Mouse (Mus musculus): ENCODE measurements around the gene Cbfa2t3.

The Cbfa2t3 gene

DNA sequence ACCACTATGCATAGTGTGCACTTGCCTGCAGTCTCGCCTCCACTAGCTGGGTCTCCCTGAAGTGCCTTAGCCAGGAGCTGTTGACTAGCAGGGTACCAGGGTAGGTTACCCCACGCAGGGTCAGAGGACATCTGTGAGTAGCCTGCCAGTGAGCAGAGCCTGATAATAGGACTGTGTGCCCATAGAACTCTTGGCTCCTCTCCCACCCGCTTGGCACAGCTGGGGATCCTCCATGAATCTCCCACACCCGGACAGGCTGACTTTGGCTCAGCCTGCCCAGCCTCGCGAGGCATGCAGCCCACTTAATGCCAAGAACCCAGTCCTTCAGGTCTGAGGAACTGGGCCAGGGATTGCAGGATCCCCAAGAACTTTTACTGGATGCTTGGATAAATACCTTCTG lies 7.9 kb downstream of the Cbfa2t3 start:
- peak; percentile 45 to 63 for DNase-seq (ENCODE audit: low spot score in 2 of 2)

DNA sequence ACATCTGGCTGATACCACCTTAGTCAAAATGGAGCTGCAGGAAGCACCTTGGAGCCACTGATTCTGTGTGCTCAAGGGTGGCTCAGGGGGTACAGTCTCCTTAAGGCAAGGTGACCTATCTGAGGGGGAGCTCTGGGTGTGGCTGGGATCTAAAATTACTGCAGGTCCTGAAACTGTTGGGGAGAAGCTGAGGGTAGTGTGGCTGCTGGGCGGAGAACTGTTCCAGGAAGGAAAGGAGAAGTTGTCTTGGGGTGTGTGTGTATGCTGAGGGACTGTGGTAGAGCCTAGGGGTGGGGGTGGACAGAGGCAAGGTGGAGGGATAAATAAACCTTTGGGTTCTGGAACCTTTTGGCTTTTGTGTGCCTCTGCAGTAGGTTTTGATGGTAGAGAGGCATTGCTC lies 9.6 kb downstream of the Cbfa2t3 start:
- no peak for DNase-seq (ENCODE audit: low spot score in 2 of 2)

DNA sequence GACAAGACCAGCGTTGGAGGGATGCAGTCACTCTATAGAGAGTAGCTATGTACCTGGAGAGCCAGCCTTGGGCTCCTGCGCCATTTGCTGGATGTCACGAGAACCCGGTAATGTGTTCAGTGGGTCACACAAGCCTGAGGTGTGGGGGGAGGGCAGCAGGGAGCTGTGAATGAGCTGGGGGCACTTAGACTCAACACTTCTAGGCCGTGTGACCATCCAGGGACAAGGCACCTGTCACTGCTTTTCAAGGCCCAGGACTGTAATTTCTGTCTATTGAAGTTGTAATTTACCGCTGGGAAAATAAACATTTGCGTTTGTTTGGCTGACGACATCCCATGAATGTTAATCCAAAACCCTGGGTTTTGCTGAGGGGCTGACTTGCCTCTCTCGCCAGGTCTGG lies 12.0 kb downstream of the Cbfa2t3 start:
- no peak for DNase-seq (ENCODE audit: low spot score in 2 of 2)

DNA sequence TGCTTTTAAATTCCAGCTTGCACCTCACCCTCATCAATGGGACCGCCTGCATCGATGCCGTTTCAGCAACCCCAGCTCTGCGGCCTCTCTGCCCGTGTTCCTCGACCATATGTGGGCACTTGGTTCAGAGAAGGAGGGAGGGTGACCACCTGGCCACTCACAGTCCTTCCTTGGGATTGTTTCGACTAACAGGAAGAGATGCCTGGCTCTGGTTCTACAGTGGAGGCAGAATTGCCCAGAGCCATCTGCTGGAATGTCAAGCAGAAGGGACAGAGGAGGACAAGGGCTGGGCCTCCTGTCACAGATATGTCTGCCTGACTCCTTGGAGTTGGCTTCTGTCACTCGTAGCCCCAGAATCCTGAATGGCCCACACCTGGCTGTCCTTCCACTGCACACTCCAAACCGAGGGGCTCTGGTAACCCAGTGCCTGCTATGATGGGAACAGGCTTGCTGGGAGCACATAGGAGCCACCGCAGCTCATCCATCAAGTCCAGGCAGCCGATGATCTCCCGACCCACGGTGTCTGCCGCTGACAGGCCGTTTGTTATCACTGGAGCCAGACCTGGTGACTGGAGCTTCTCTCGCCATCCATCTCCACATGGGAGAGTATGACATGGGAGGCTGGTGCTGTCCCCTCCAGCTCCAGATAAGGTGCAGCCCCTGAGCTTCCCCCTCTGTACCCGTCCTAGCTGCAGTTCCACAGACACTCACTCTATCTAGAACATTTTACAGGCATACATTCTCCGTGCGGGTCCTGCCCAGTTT lies 13.6 kb downstream of the Cbfa2t3 start:
- DNase-seq (ENCODE audit: low spot score in 2 of 2), result no peak

GRCm38 (mm10) chr8:122682820-122683219 lies 16.1 kb downstream of the Cbfa2t3 start:
- no peak for DNase-seq (ENCODE audit: low spot score in 2 of 2)

DNA sequence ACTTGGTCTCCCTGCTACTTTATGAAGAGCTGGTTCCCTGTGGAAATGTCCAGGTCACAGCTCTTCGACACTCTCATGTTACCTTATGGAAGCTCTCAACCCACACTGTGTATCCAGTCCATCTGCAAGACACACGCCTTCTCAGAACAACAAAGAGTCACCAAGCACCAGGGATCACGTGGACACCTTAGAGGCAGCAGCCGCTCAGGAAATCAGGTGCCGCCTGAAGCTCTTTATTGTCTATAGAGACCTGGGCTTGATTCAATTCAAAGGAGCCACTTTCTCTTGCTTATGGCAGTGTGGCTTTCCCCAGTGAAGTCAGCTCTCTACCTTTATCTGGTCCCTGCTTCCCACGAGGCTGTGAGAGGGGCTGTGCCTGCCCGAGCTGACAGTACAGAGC lies 18.7 kb downstream of the Cbfa2t3 start:
- DNase-seq (ENCODE audit: low spot score in 2 of 2), result no peak

GRCm38 (mm10) chr8:122679325-122679920 lies 19.5 kb downstream of the Cbfa2t3 start:
- DNase-seq (ENCODE audit: low spot score in 2 of 2), result no peak

GRCm38 (mm10) chr8:122678896-122679210 lies 20.1 kb downstream of the Cbfa2t3 start:
- no peak for DNase-seq (ENCODE audit: low spot score in 2 of 2)

DNA sequence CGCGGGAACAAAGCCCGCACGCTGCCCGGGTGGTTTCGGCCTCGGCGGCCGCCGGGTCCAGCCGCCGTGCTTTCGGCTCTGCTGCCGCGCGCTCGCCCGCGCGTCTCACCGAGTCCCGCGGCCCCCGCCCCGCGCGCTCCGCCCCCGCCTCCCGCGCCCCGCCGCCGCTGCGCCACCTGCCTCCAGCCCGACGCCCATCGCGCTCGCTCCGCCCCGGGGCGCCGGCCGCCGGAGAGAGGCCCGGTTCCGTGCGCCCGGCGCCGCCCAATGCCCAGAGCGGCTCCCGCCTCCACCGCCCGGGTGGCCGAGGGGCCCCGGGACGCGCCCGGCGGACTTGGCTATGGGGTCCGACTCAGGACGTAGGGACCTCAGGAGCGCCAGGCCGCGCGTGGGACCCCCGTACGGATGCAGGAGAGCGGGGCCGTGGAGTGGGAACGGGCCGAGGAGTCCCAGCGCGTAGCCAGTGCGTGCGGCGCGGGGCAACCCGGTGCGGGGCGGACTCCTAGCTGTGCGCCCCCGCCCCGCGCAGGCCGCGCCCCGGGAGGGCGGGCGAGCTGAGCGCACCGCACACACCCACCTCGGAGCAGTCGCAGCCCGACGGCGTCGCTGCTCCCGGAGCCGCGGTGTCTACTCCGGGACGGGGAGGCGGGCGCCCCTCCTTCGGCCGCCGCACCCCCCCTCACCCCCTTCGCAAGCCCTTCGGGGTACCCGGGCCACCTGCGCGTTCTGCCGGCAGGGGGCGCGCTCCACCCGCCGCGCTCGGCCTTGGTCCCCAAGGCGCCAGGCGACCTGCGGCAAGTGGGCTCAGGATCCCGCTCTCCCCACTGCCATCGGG lies 20.6 kb downstream of the Cbfa2t3 start:
- peak; percentile 81 to 82 for DNase-seq (ENCODE audit: low spot score in 2 of 2)

- no peak for DNase-seq (ENCODE audit: low spot score in 2 of 2)
Measured at GRCm38 (mm10) chr8:122677481-122678021, 21.4 kb downstream of the Cbfa2t3 start.

DNA sequence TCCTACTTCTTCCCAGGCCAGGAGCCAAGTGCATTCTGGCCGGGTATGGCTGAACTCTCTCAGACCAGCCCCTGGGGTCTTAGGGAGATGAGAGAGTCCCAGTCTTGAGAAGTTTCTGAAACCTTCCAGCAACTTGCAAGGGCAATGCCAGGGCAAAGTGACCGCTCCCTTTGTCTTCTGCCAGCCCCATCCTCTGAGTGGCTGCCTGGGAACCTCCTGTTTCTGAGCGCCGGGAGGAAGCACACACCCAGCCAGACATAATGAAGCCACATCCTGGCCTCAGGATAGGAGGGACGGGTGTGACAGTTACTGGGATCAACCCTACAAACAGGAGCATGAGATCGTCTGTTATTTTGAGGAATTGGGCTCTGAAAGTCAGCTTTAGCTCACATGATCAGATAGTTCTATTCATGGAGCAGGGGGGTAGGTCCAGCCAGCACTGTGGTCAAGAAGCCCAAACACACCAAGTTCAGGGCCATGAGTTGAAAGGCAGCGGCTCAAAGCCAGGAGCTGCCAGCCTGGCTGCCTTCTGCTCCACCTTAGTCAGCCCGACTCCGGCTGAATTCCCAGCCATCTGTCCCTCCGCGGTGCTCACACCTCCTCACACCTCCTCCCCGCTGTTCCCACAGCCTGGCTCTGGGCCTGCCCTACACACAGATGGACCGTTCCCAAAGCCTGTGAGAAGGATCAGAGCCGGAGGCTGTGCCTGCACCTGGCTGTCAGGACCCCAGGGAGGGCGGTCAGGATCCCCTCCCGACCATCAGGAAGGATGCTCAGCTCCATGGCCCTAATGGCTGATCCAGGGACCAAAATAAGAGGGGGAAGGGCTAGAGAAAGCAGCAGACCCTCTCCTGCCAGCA lies 22.1 kb downstream of the Cbfa2t3 start:
- DNase-seq (ENCODE audit: low spot score in 2 of 2), result peak; percentile 83 to 91

- DNase-seq (ENCODE audit: low spot score in 2 of 2), result no peak
Measured at GRCm38 (mm10) chr8:122675596-122676420, 23.1 kb downstream of the Cbfa2t3 start.

DNA sequence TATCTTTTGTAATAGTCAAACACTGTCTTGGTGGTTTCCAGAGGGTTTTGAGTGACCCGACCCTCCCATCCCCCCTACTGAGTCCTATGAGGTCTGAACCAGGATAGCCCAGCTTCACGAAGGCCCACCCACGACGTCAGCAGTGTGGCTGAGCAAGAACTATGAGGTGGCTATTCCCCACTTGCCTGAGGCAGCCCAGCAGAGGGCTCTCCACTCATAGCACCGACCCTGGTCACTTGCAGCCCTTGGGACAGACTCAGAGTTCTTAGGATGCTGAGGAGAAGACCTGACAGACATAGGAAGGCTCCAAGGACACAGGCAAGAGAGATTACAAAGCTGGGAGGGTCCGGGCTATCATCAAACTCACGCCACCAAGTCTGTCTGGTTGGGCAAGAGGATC lies 23.9 kb downstream of the Cbfa2t3 start:
- no peak for DNase-seq (ENCODE audit: low spot score in 2 of 2)

- no peak for DNase-seq (ENCODE audit: low spot score in 2 of 2)
Measured at GRCm38 (mm10) chr8:122673989-122674388, 24.9 kb downstream of the Cbfa2t3 start.

GRCm38 (mm10) chr8:122671894-122672293 lies 27.0 kb downstream of the Cbfa2t3 start:
- no peak for DNase-seq (ENCODE audit: low spot score in 2 of 2)

DNA sequence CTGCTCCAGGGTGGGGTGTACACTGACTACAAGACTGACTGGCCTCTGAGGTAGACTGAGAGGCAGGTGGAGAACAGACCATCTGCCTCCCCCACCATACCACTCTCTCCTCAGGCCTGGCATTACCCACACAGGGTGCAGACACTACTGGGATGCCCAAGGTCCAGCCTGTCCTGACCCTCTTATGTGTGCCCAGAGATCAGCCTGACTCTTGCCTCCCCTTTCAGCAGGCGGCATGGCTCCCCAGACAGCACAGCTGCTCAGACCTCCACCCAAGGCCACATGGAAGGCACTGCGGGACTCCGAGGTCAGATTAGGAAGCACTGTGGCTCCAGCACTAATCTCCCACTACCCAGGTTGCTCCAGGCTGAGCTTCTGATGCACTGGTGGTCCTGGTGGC lies 28.2 kb downstream of the Cbfa2t3 start:
- DNase-seq (ENCODE audit: low spot score in 2 of 2), result no peak

GRCm38 (mm10) chr8:122670001-122670400 lies 28.9 kb downstream of the Cbfa2t3 start:
- DNase-seq (ENCODE audit: low spot score in 2 of 2), result no peak

- DNase-seq (ENCODE audit: low spot score in 2 of 2), result no peak
Measured at GRCm38 (mm10) chr8:122669370-122669769, 29.5 kb downstream of the Cbfa2t3 start.

- no peak for DNase-seq (ENCODE audit: low spot score in 2 of 2)
Measured at GRCm38 (mm10) chr8:122667854-122668253, 31.1 kb downstream of the Cbfa2t3 start.

- no peak for DNase-seq (ENCODE audit: low spot score in 2 of 2)
Measured at GRCm38 (mm10) chr8:122666827-122667226, 32.1 kb downstream of the Cbfa2t3 start.

- DNase-seq (ENCODE audit: low spot score in 2 of 2), result peak; percentile 72 to 77
Measured at GRCm38 (mm10) chr8:122666338-122666764, 32.6 kb downstream of the Cbfa2t3 start.

Measured in heart, adult 9 months (tissue).